Mouse (Mus musculus) neural tube, embryonic 13.5 days (tissue): ENCODE measurements at regions not wholly inside any gene's neighbourhood (a gene's known extent, or its start where the extent isn't known, plus 50 kb on each side); places are given as distances from the start of the nearest gene placed in this dataset.
A peak's percentile ranks its signal among the peaks of the same experiment; 100 is the strongest.

ENCODE experiments used
- ATAC-seq: fragments of 200-750 bp; cut with Nextera tagmentation; 2 replicates; pipeline ENCODE4 v1.8.0; 2017; ENCODE audit warnings: low read depth, mild to moderate bottlenecking, moderate TSS enrichment, moderate library complexity
- H3K27ac ChIP-seq: fragments of 300-500 bp; sonication (generic); replicated peaks from 2 replicates; pipeline ENCODE4 v1.5.1; 2015; ENCODE audit warnings: moderate library complexity, mild to moderate bottlenecking, inconsistent platforms
- H3K27me3 ChIP-seq: fragments of 300-500 bp; sonication (generic); 2 replicates; pipeline ENCODE4 v1.6.1; 2015; ENCODE audit warnings: mild to moderate bottlenecking, inconsistent platforms
- H3K36me3 ChIP-seq: fragments of 300-500 bp; sonication (generic); 2 replicates; pipeline ENCODE4 v1.6.1; 2015; ENCODE audit warnings: mild to moderate bottlenecking, inconsistent platforms
- H3K4me1 ChIP-seq: fragments of 300-500 bp; sonication (generic); replicated peaks from 2 replicates; pipeline ENCODE4 v1.6.1; 2015; ENCODE audit warnings: inconsistent platforms
- H3K4me2 ChIP-seq: fragments of 300-500 bp; sonication (generic); 2 replicates; pipeline ENCODE4 v1.6.1; 2015; ENCODE audit warnings: inconsistent platforms, mild to moderate bottlenecking, moderate library complexity
- H3K4me3 ChIP-seq: fragments of 300-500 bp; sonication (generic); 2 replicates; pipeline ENCODE4 v1.5.1; 2015; ENCODE audit warnings: mild to moderate bottlenecking, inconsistent platforms
- H3K9ac ChIP-seq: fragments of 300-500 bp; sonication (generic); 2 replicates; pipeline ENCODE4 v1.6.1; 2015; ENCODE audit warnings: moderate library complexity, mild to moderate bottlenecking, inconsistent platforms
- H3K9me3 ChIP-seq: fragments of 300-500 bp; sonication (generic); 2 replicates; pipeline ENCODE4 v1.6.1; 2016; ENCODE audit warnings: inconsistent platforms
- WGBS: fragments of 180-500 bp; shearing (Covaris S2); methylation state at CpG from one replicate; pipeline ENCODE4 v1.1.7; 2015; 5-methylcytosine and 5-hydroxymethylcytosine counted together

DNA sequence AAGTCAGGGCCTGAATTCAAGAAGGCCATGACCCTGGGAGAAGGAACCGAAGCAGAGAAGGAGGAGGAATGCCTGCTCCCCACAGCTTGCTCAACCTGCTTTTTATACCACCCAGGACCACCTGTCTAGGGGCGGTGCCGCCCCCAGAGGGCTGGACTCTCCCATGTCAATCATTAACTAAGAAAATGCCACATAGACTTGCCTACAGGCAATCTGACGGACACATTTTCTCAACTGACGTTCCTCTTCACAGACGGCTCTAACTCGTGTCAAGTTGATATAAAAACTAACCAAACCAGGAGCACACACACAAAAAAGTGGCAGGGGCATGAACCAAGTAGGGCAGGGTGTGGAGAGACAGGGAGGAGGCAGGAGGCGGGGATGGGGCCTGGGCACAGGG, 248.5 kb downstream of the Bcl11b start:
- H3K4me2 ChIP-seq = no peak overlapping the region
- H3K9me3 ChIP-seq = no peaks in the 10 kb centered on the region

DNA sequence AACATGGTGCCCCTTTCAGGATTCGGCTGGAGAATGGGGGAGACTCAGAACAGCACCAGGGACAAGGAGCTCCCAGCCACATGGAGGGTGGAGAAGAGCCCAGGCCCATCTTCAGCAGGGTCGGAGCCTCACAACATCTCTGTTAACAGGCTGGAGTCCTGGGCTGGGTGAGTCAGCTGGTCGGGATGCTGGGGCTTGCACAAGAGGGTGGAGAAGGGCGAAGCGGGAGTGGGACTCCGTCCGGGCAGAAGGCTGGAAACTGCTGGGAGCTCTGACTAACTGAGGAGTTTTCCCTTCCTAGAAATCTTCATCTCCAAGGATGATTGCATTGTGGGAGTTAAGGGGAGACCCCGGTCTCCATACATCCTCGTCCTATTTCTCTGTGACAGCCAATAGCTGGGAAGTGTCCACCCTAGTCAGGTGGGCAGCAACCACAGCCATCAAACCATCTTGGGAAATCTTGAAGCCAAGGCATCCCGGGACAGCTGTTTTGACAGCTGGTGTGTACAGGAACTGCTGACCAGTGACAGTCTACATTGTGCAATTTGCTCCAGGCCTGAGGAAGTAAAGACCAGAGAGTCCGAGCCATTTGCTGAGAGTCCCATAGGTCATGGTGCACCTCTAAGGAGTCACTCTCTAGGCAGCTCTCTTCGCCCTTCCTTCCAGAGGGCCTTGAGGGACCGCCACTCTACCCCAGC, 247.4 kb downstream of the Bcl11b start:
- 88% methylated on average over 13 of the region's 13 CpGs for WGBS
- ATAC-seq = no peak
- Histone ChIP-seq H3K9ac (no peak overlapping the region), H3K9me3 (no peaks in the 10 kb centered on the region), H3K36me3 (no peaks in the 10 kb centered on the region), H3K4me1 (peaks cover 33% of the 10 kb centered on the region), H3K4me3 (no peak overlapping the region), H3K27me3 (no peaks in the 10 kb centered on the region; the same call in 1 of the 2 replicates), H3K4me2 (no peak overlapping the region), H3K27ac (no peak overlapping the region)

More for the DNA sequence above, 248.5 kb downstream of the Bcl11b start:
- Histone ChIP-seq H3K4me3 (no peak overlapping the region), H3K27me3 (no peaks in the 10 kb centered on the region; the same call in 1 of the 2 replicates), H3K9ac (no peak overlapping the region), H3K4me1 (peaks cover 33% of the 10 kb centered on the region), H3K27ac (no peak overlapping the region), H3K36me3 (no peaks in the 10 kb centered on the region)
- 80% methylated on average over 8 of the region's 8 CpGs for WGBS
- no peak for ATAC-seq

DNA sequence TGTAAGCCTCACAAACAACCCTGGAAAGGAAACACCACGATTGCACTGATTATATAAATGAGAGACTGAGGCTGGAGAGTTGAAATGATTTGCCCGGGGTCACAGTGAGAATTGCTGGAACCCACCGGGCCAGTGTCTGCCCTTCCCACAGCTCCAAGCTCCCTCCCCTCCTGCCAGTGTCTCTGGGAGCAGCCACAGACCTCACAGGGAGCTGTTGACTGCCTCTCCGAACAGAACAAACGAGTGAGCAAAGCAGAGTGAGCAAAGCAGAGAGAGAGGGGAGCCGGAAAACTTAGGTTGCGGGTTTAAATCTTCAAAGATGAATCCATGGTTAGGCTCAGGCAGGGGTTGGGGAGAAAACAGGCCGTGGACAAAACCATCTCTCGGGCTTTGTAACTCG, 246.2 kb downstream of the Bcl11b start:
- H3K4me3 ChIP-seq = no peak overlapping the region
- no peak overlapping the region for H3K4me2 ChIP-seq
- no peaks in the 10 kb centered on the region; the same call in 1 of the 2 replicates for H3K27me3 ChIP-seq
- no peak overlapping the region for H3K9ac ChIP-seq
- H3K27ac ChIP-seq = no peak overlapping the region
- WGBS = 36% methylated on average over 10 of the region's 10 CpGs
- H3K36me3 ChIP-seq = no peaks in the 10 kb centered on the region
- no peak for ATAC-seq
- peaks cover 33% of the 10 kb centered on the region for H3K4me1 ChIP-seq
- no peaks in the 10 kb centered on the region for H3K9me3 ChIP-seq

DNA sequence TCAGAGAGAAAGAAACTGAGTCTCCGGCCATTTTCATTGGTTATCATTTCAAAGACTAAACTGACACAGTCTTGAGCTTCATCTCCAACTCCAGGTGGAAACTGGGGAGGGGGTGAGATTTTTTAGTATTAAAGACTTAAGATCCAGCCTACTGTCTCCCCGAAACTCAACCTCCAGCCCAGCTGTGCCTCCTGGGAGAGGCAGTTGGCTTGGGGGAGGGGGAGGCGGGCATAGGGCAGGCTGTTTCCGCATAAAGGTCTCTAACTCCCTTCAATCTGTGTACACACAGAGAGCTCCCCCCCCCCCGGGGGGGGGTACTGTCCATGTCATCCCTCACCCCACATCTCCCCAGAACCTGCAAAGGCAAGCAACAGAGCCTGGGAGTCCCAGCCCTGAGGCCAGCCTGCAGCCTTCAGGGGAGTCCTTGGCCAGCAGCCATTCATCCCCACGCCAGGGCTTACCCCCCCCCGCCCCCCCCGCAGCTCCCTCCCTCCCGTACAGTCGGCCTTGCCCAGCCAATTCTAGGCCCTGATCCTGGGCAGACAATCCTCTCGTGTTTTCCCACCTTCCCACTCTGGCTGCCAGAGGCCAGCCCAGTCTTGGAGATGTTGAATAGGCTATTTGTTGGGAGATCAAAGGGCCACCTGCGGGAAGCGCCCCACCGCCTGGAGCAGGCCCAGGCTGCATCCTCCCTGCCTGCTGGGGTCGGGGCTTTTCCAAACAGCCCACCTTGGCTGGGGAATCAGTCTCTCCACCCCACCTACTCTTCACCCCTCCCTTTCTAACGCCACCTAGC, 245.2 kb downstream of the Bcl11b start:
- H3K27me3 ChIP-seq = no peaks in the 10 kb centered on the region; the same call in 1 of the 2 replicates
- no peaks in the 10 kb centered on the region for H3K36me3 ChIP-seq
- no peak overlapping the region for H3K4me2 ChIP-seq
- WGBS = 10% methylated on average over 16 of the region's 16 CpGs
- ATAC-seq = peak; percentile 73
- H3K9ac ChIP-seq = no peak overlapping the region
- H3K4me3 ChIP-seq = no peak overlapping the region
- no peaks in the 10 kb centered on the region for H3K9me3 ChIP-seq
- H3K27ac ChIP-seq = no peak overlapping the region
- H3K4me1 ChIP-seq = peaks cover 25% of the 10 kb centered on the region

DNA sequence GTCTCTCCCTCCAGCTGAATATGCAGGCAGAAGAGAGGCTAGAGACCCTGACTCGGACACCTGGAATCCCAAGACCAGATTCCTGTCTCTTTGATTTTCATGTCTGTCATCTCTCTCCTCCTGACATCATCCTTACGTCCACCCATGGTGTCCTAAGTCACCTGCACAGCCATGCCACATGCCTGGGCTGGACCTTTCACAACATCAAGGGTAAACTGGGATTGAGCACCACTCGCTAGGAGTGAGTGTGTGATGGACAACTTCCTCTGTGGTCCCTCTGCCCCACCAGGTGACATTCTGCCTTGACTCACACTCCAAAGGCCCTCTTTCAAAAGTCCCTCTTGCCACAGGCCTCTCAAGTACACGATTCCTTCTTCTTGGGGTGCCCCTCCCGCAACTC, 244.1 kb downstream of the Bcl11b start:
- Histone ChIP-seq H3K9ac (no peak overlapping the region), H3K9me3 (no peaks in the 10 kb centered on the region), H3K4me3 (no peak overlapping the region), H3K36me3 (no peaks in the 10 kb centered on the region), H3K4me2 (no peak overlapping the region), H3K4me1 (peaks cover 25% of the 10 kb centered on the region), H3K27ac (no peak overlapping the region), H3K27me3 (no peaks in the 10 kb centered on the region; the same call in 1 of the 2 replicates)
- 80% methylated on average over 5 of the region's 5 CpGs for WGBS
- ATAC-seq = no peak

DNA sequence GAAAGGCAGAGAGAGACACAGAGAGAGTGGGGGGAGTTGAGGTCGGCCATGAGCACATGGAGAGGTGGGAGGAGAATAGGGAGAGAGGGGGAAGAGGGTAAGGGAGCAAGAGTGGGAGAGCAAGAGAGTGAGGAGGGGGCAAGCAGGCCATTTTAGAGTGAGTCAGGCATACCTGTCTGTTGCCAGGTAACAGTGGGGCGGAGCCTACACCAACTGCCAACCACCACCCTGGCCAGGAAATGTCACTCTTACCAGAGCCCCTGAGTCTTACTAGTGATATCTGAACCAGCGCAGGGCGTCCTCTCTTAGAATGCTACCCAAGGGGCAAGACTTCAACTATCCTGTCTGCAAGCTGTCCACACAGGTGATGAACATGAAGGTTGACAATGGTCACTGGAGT, 243.5 kb downstream of the Bcl11b start:
- WGBS = 76% methylated on average over 4 of the region's 4 CpGs
- H3K4me3 ChIP-seq = no peak overlapping the region
- no peak overlapping the region for H3K27ac ChIP-seq
- H3K4me1 ChIP-seq = peaks cover 25% of the 10 kb centered on the region
- H3K4me2 ChIP-seq = no peak overlapping the region
- no peaks in the 10 kb centered on the region; the same call in 1 of the 2 replicates for H3K27me3 ChIP-seq
- no peak for ATAC-seq
- H3K9ac ChIP-seq = no peak overlapping the region
- no peaks in the 10 kb centered on the region for H3K9me3 ChIP-seq
- no peaks in the 10 kb centered on the region for H3K36me3 ChIP-seq

DNA sequence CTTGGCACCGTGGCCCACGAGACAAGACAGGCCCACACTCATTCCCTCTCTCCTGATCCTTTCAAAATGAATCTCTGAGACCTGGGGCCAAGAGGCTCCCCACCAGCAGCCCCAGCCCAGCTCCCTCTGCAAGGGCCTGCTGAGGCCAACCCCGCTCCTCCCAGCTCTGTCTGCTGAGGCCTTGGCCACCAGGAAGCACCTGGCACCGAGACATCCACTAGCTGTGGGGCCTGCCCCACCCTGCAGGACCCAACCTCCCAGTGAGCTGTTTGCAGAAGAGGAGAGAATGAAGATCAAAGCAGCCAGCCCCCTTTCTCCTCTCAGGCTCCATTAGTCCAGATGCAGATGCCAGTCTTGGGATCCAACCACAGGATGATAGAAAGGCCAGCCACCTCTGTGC, 241.3 kb downstream of the Bcl11b start:
- no peak overlapping the region for H3K27ac ChIP-seq
- H3K4me2 ChIP-seq = no peak overlapping the region
- no peak for ATAC-seq
- H3K9ac ChIP-seq = no peak overlapping the region
- no peaks in the 10 kb centered on the region for H3K27me3 ChIP-seq
- no peaks in the 10 kb centered on the region for H3K9me3 ChIP-seq
- H3K4me3 ChIP-seq = no peak overlapping the region
- 81% methylated on average over 4 of the region's 4 CpGs for WGBS
- H3K4me1 ChIP-seq = peaks cover 16% of the 10 kb centered on the region
- no peaks in the 10 kb centered on the region for H3K36me3 ChIP-seq

DNA sequence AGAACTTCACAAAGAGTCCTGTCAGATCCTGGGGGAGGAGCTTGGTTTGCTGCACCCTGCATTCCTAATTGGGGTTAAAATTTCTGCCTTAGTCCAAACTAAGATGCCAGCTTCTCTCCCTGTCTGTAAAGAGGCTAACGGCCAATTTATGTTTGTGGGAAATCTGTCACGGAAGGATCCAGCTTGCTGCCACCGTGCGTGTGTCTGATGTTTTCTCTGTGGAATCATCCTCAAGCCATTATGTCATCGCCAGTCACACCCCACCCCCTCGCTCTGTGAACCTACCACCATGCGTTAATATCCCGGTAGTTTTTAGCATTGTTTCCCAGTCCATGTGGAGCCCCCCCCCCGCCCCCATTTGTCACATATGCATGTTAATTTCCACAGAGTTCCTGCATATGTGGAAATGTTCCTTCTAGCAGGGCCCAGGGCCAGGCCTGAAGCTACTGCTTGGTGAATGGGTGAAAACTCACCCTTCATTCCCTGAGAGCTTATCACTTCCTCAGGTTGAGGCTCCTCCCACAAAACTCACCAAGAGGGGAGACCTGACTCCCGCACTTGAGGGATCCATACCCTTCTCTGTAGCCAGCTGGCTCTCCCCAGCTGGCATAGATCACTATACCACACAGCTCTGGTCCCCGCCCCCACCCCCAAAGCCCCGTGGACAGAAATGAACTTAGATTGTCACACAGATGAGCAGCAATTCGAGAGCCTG, 233.4 kb downstream of the Bcl11b start:
- no peak overlapping the region for H3K9ac ChIP-seq
- no peaks in the 10 kb centered on the region for H3K36me3 ChIP-seq
- no peaks in the 10 kb centered on the region for H3K4me1 ChIP-seq
- no peak overlapping the region for H3K4me3 ChIP-seq
- WGBS = 69% methylated on average over 13 of the region's 13 CpGs
- no peaks in the 10 kb centered on the region for H3K9me3 ChIP-seq
- H3K27me3 ChIP-seq = no peaks in the 10 kb centered on the region
- no peak for ATAC-seq
- H3K4me2 ChIP-seq = no peak overlapping the region
- no peak overlapping the region for H3K27ac ChIP-seq

DNA sequence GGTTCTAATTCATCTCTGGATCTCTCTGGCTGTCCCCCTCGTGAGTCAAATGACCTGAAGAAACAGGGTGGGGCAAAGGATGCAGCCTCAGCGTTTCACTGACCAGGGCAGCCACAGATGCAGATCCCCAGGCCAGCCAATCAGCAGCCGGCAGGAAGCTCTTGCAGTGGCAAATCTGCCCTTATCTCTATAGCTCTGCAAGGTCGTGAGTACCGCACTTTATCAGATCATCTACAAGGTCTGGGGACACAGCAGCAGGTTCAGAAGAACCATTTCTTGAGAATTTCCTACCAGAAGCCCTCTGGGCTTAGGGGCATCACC, 232.9 kb downstream of the Bcl11b start:
- WGBS = 37% methylated on average over 5 of the region's 5 CpGs
- H3K27me3 ChIP-seq = no peaks in the 10 kb centered on the region
- H3K4me2 ChIP-seq = no peak overlapping the region
- H3K9ac ChIP-seq = no peak overlapping the region
- no peaks in the 10 kb centered on the region for H3K9me3 ChIP-seq
- H3K27ac ChIP-seq = no peak overlapping the region
- no peak overlapping the region for H3K4me3 ChIP-seq
- ATAC-seq = no peak
- H3K4me1 ChIP-seq = no peaks in the 10 kb centered on the region
- H3K36me3 ChIP-seq = no peaks in the 10 kb centered on the region

DNA sequence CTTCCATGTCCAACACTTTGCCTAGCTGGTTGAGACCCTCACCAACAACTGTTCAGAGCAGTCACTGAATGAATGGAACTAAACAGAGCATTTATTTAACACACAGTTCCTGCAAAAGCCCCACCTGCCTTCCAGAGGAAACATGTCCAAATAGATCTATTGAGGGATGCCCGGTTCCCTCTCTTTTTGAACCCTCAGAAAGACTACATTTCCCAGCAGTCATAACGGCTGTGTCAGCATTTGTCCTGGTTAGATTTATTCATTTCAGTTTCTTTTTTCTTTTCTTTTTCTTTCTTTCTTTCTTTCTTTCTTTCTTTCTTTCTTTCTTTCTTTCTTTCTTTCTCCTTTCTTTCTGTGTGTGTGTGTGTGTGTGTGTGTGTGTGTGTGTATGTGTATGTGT, 232.1 kb downstream of the Bcl11b start:
- Histone ChIP-seq H3K27ac (no peak overlapping the region), H3K4me2 (no peak overlapping the region), H3K9me3 (no peaks in the 10 kb centered on the region), H3K4me3 (no peak overlapping the region), H3K27me3 (no peaks in the 10 kb centered on the region), H3K4me1 (no peaks in the 10 kb centered on the region), H3K9ac (no peak overlapping the region), H3K36me3 (no peaks in the 10 kb centered on the region)
- 70% methylated on average over 2 of the region's 2 CpGs for WGBS
- no peak for ATAC-seq

DNA sequence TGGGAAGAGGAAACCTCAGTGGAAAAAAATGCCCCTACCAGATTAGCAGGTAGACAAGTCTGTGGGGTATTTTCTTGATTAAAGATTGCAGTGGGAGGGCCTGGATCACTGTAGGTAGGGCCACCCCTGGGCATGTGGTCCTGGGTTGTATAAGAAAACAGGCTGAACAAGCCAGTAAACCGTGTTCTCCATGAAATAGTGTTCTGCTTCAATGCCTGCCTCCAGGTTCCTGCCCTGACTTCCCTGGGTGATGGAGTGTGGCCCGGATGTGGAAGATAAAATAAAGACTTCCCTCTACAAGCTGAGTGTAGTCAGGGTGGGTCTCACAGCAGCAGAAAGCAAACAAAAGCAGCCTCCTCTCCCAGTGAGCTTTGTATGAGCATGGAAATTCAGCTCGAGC, 231.6 kb downstream of the Bcl11b start:
- no peaks in the 10 kb centered on the region for H3K27me3 ChIP-seq
- no peaks in the 10 kb centered on the region for H3K9me3 ChIP-seq
- H3K4me3 ChIP-seq = no peak overlapping the region
- H3K4me1 ChIP-seq = no peaks in the 10 kb centered on the region
- H3K36me3 ChIP-seq = no peaks in the 10 kb centered on the region
- no peak overlapping the region for H3K4me2 ChIP-seq
- no peak for ATAC-seq
- H3K9ac ChIP-seq = no peak overlapping the region
- no peak overlapping the region for H3K27ac ChIP-seq
- WGBS = 50% methylated on average over 3 of the region's 3 CpGs

DNA sequence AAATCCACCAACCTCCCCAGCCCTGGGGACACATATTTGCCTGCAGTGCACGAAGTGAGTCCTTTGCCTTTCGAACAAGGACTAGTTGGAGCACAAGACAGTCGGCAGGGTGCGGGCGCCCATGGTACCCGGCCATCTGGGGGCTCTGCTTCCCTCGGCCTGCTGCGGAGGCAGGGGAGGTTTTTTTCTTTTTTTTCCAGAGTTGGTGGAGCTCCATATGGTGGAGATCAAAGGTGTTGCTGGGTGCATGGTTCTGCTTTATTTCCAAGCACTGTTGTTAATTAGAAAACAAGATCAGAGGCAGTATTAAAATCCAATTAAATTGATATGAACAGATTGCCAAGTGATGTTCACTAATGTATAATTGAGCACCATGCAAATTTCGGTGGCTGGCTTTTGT, 225.4 kb downstream of the Bcl11b start:
- Histone ChIP-seq H3K9me3 (no peaks in the 10 kb centered on the region), H3K36me3 (no peaks in the 10 kb centered on the region), H3K4me1 (no peaks in the 10 kb centered on the region), H3K27ac (no peak overlapping the region), H3K4me2 (no peak overlapping the region), H3K9ac (no peak overlapping the region), H3K27me3 (no peaks in the 10 kb centered on the region), H3K4me3 (no peak overlapping the region)
- no peak for ATAC-seq
- 65% methylated on average over 9 of the region's 9 CpGs for WGBS
